Mouse (Mus musculus) hindbrain, embryonic 11.5 days (tissue): Measurements from ENCODE around the gene Timm8a2. TPM values are rescaled to one million over a fixed set of nuclear protein-coding genes. Genes with fewer than 3 reads are reported as not detected.

Experiments used
- ATAC-seq: fragments of 200-750 bp; cut with Nextera tagmentation; 2 replicates; pipeline ENCODE4 v1.8.0; 2017; ENCODE audit warnings: mild to moderate bottlenecking, moderate TSS enrichment, moderate library complexity; ENCODE audit not compliant: low FRiP score
- DNase-seq: peaks from one replicate; pipeline ENCODE4 v3.0.0-alpha.2; 2015; ENCODE audit warnings: low spot score
- H3K27ac ChIP-seq: fragments of 300-500 bp; sonication (generic); 2 replicates; pipeline ENCODE4 v1.5.1; 2014; ENCODE audit warnings: mild to moderate bottlenecking, low read depth, low read length
- H3K27me3 ChIP-seq: fragments of 300-500 bp; sonication (generic); 2 replicates; pipeline ENCODE4 v1.6.1; 2014; ENCODE audit warnings: mild to moderate bottlenecking, low read length, moderate library complexity, mixed read lengths; ENCODE audit not compliant: control insufficient read depth, insufficient read depth
- H3K36me3 ChIP-seq: fragments of 300-500 bp; sonication (generic); 2 replicates; pipeline ENCODE4 v1.6.1; 2014; ENCODE audit warnings: mild to moderate bottlenecking, low read length, moderate library complexity, mixed read lengths; ENCODE audit not compliant: control insufficient read depth, insufficient read depth
- H3K4me1 ChIP-seq: fragments of 300-500 bp; sonication (generic); replicated peaks from 2 replicates; pipeline ENCODE4 v1.6.1; 2014; ENCODE audit warnings: low read length, mixed read lengths; ENCODE audit not compliant: control insufficient read depth, insufficient read depth
- H3K4me2 ChIP-seq: fragments of 300-500 bp; sonication (generic); replicated peaks from 2 replicates; pipeline ENCODE4 v1.6.1; 2014; ENCODE audit warnings: mild to moderate bottlenecking, low read depth, low read length
- H3K4me3 ChIP-seq: fragments of 300-500 bp; sonication (generic); 2 replicates; pipeline ENCODE4 v1.5.1; 2014; ENCODE audit warnings: low read depth, low read length
- H3K9ac ChIP-seq: fragments of 300-500 bp; sonication (generic); 2 replicates; pipeline ENCODE4 v1.6.1; 2014; ENCODE audit warnings: low read depth, low read length
- H3K9me3 ChIP-seq: fragments of 300-500 bp; sonication (generic); 2 replicates; pipeline ENCODE4 v1.6.1; 2016; ENCODE audit warnings: low read length; ENCODE audit not compliant: control insufficient read depth
- WGBS: fragments of 180-500 bp; shearing (Covaris S2); extraction: QIAGEN DNeasy Blood & Tissue Kit; methylation state at CpG from one replicate; pipeline ENCODE4 v1.1.7; 2014; 5-methylcytosine and 5-hydroxymethylcytosine counted together
- polyA plus RNA-seq: library from polyadenylated mRNA; unstranded; fragments of >200 nt; fragmentation: Nextera tagmentation; extraction: Ambion mirVana; gene quantifications from 2 replicates; pipeline ENCODE4 v1.2.1, GENCODE M21; 2014

Gene Timm8a2
- polyA plus RNA-seq, 1 experiment from 2014 or later: not detected

GRCm38 (mm10) chr14:122035860-122036259, 1.4 kb downstream of the Timm8a2 start:
- Histone ChIP-seq H3K36me3 (no peaks in the 10 kb centered on the region), H3K9ac (no peak overlapping the region), H3K27ac (no peak overlapping the region), H3K27me3 (no peaks in the 10 kb centered on the region), H3K9me3 (no peaks in the 10 kb centered on the region), H3K4me2 (no peak overlapping the region), H3K4me1 (no peaks in the 10 kb centered on the region), H3K4me3 (no peak overlapping the region)
- WGBS: 91% methylated on average over 2 of the region's 2 CpGs
- DNase-seq: no peak
- ATAC-seq: no peak

- Histone ChIP-seq H3K4me2 (no peak overlapping the region), H3K27ac (no peak overlapping the region), H3K9me3 (no peaks in the 10 kb centered on the region), H3K4me1 (no peaks in the 10 kb centered on the region), H3K9ac (no peak overlapping the region), H3K36me3 (no peaks in the 10 kb centered on the region), H3K27me3 (no peaks in the 10 kb centered on the region), H3K4me3 (no peak overlapping the region)
- 87% methylated on average over 13 of the region's 13 CpGs for WGBS
- no peak for DNase-seq
- no peak for ATAC-seq
Measured at GRCm38 (mm10) chr14:122038874-122039647, 4.6 kb downstream of the Timm8a2 start.

GRCm38 (mm10) chr14:122041413-122041825, 6.9 kb downstream of the Timm8a2 start:
- Histone ChIP-seq H3K9ac (no peak overlapping the region), H3K9me3 (no peaks in the 10 kb centered on the region), H3K36me3 (no peaks in the 10 kb centered on the region), H3K4me1 (no peaks in the 10 kb centered on the region), H3K4me3 (no peak overlapping the region), H3K27me3 (no peaks in the 10 kb centered on the region), H3K27ac (no peak overlapping the region), H3K4me2 (no peak overlapping the region)
- 91% methylated on average over 3 of the region's 3 CpGs for WGBS
- ATAC-seq (no peak), DNase-seq (no peak)

GRCm38 (mm10) chr14:122042142-122042694, 7.7 kb downstream of the Timm8a2 start:
- Histone ChIP-seq H3K36me3 (no peaks in the 10 kb centered on the region), H3K4me3 (no peak overlapping the region), H3K9ac (no peak overlapping the region), H3K9me3 (no peaks in the 10 kb centered on the region), H3K4me2 (no peak overlapping the region), H3K27me3 (no peaks in the 10 kb centered on the region), H3K27ac (no peak overlapping the region), H3K4me1 (no peaks in the 10 kb centered on the region)
- no peak for ATAC-seq
- DNase-seq: no peak
- 84% methylated on average over 8 of the region's 8 CpGs for WGBS

- no peak for DNase-seq
- 92% methylated on average over 8 of the region's 8 CpGs for WGBS
- H3K27ac ChIP-seq: no peak overlapping the region
- no peak overlapping the region for H3K4me3 ChIP-seq
- H3K9ac ChIP-seq: no peak overlapping the region
- no peak overlapping the region for H3K4me2 ChIP-seq
- no peaks in the 10 kb centered on the region for H3K4me1 ChIP-seq
- no peaks in the 10 kb centered on the region for H3K27me3 ChIP-seq
- ATAC-seq: no peak
- H3K9me3 ChIP-seq: no peaks in the 10 kb centered on the region
- no peaks in the 10 kb centered on the region for H3K36me3 ChIP-seq
Measured at GRCm38 (mm10) chr14:122047784-122048183, 13.3 kb downstream of the Timm8a2 start.

- Histone ChIP-seq H3K9ac (no peak overlapping the region), H3K27me3 (no peaks in the 10 kb centered on the region), H3K4me2 (no peak overlapping the region), H3K4me3 (no peak overlapping the region), H3K36me3 (no peaks in the 10 kb centered on the region), H3K4me1 (no peaks in the 10 kb centered on the region), H3K9me3 (no peaks in the 10 kb centered on the region), H3K27ac (no peak overlapping the region)
- DNase-seq (no peak), ATAC-seq (no peak)
- WGBS: 85% methylated on average over 9 of the region's 9 CpGs
Measured at GRCm38 (mm10) chr14:122048816-122049215, 14.3 kb downstream of the Timm8a2 start.

- no peaks in the 10 kb centered on the region for H3K9me3 ChIP-seq
Measured at GRCm38 (mm10) chr14:122052896-122053635, 18.6 kb downstream of the Timm8a2 start.

GRCm38 (mm10) chr14:122056871-122057270, 22.4 kb downstream of the Timm8a2 start:
- no peak overlapping the region for H3K9ac ChIP-seq
- no peaks in the 10 kb centered on the region for H3K9me3 ChIP-seq
- H3K36me3 ChIP-seq: no peaks in the 10 kb centered on the region
- WGBS: 83% methylated on average over 6 of the region's 6 CpGs
- ATAC-seq (no peak), DNase-seq (no peak)
- no peaks in the 10 kb centered on the region for H3K27me3 ChIP-seq
- no peaks in the 10 kb centered on the region for H3K4me1 ChIP-seq
- H3K27ac ChIP-seq: no peak overlapping the region
- no peak overlapping the region for H3K4me3 ChIP-seq
- H3K4me2 ChIP-seq: no peak overlapping the region

More at GRCm38 (mm10) chr14:122052896-122053635, 18.6 kb downstream of the Timm8a2 start:
- WGBS: 93% methylated on average over 9 of the region's 9 CpGs
- no peaks in the 10 kb centered on the region for H3K4me1 ChIP-seq
- H3K4me2 ChIP-seq: no peak overlapping the region
- H3K36me3 ChIP-seq: no peaks in the 10 kb centered on the region
- ATAC-seq: no peak
- no peak for DNase-seq
- no peak overlapping the region for H3K4me3 ChIP-seq
- H3K27me3 ChIP-seq: no peaks in the 10 kb centered on the region
- H3K27ac ChIP-seq: no peak overlapping the region
- no peak overlapping the region for H3K9ac ChIP-seq
